Mouse (Mus musculus): Measurements from ENCODE around the gene Midn.

Midn gene

GRCm38 (mm10) chr10:80196778-80197581 is 48.9 kb downstream of the Midn start:
- DNase-seq: peak; percentile 4

DNA sequence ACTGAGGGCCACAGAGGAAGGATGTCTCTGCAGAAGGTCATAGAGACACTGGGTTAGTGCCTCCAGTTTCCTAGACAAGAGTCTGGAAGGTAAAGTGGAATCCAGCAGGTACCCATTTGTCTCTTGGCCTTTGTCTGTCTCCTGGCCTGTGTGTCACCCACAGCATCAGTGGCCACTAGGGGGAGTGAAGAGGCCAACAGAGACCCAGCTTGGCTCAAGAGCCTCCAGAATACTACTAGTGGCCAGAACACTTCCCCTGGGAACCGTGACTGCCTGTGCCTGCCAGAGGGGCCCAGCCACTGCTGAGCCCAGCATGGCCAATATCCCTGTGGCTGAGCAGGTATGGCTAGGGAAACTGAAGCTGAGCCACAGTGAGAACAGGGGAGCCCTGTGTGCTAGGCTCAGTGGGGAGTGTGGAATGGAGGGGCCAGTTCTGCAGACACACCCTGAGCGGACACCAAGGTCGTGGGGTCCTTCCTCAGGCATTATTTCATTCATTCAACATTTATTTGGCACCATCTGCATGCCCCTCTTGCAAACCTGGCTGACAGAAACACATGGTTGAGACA is 51.5 kb downstream of the Midn start:
- DNase-seq: peak; percentile 70

DNA sequence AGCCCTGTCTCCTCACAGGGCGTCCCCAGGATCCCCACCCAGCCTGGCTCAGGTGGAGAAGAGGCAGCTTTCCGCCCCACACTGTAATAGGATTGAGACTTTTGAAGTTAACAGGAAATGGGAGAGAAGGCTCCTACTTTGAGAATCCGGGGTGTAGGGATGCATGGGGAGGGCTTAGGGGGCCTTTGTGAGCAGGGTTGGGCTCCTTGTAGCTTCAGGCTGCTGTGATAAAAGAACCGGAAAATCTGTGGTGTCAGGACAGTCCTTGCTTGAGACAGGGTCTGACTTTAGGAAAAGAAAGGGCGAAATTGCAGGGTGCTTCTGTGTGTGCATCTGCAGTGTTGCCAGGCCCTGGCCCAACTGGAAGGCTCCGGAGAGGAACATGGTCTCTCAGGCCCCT is 52.4 kb downstream of the Midn start:
- DNase-seq: no peak

DNA sequence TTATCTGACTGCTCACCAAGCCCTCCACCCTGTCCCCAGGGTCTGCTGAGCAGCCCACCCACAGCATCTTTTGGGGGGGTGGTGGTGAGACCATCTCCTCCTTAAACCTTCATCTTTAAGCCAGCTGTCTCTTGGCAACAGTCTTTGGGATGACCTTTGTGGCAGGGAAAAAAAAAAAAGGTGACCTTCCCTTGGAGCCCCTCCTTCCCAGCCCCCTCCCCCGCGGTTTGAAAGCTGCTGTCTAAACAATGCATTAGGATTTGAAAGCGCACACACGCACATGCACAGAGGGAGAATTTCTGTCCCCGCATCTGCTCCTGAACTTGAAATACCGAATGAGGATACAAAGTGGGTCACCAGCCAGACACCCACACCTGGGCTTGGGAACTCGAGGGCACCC is 56.0 kb downstream of the Midn start:
- DNase-seq: no peak

DNA sequence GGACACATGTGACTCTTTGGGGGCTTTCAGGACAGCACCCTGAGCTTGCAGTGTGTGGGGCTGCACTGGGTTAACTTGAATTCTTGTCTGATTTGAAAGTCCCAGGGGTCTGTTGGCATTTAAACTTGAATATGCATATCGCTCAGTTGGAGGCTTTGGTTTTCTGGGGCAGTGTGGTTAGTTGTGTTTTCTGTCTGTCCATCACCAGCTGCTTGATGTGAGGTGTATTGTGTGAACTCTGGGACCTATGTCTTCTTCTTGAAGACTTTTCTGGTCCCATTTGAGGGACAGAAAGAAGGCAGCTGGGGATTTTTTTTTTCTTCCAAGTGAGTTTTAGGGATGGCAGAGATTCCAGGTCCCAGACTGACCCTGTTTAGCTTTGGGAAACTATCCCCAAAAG is 59.1 kb downstream of the Midn start:
- no peak for DNase-seq

DNA sequence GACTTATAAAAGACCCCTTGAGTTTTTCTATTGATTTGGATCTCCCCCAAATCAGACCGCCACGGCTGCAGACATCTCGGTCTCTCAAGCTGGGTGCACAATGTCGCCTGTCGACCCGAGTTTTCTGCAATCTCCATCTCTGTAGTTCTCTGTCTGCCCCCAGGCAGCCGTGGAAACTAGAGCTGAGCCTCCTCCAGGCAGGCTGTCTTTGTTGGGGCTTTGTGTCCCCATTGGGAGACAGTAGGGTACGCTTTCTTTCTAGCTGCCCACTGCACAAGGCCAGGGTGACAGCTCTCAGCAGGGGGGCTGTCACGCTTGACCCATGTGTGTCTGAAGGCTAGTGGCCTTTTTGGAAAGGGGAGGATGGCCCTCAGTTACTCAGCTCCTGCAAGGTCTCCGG is 59.6 kb downstream of the Midn start:
- no peak for DNase-seq

Measured in right cerebral cortex, postnatal 14 days (tissue).